Mouse (Mus musculus): Measurements from ENCODE around the gene Bpifa2.
"Not testable (repeated sequence)": the region's sequence is repeated elsewhere in the genome, so short reads cannot be mapped to it uniquely, and the experiment has no call there.

Bpifa2 gene

DNA sequence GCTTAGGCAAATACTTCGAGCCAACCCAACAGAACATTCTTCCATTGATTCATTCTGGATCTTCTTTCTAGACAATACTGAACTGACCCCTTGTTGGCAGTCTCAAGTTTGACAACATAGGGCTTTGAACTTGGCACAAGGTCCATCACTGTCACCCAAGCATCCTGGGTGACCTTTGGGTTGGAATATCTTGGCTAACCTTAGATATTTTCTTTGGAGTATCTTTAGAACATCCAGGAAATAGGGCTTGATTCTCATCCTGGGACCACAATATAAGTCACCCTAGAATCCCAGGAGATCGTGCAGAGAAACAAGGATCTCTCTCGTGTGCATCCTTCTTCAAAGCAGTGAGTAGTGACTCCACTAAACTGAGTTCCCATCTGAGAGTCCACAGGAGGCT is at the start of gene Bpifa2:
Gene Bpifa2 (plus strand): TSS at position 301 of the 400 bp plus-strand sequence.
- no peak for DNase-seq (ENCODE audit: low spot score in 2 of 2)

DNA sequence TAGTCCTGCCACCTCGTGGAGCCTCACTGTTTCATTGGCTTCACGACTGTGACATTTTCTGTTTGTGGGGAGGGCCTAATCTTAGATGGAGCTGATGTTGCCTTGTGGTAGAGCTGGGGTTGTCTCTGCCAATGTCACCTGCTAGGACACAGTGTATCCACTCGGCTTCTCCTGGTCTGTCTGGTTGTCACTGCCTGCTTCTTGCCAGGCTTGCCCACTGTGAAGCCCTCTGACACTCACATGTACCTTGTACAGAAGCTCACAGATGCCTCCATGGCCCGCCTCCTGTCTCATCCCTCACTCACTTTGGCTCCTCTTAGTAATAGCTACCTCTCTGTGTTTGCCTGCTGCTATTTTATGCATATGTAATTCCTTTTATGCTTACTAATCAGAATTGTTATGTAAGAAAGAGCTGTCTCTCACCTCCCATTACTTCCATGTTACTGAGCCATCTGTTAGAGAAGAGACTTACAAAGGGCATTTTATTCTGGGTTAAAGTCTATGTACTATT is 45.2 kb upstream of the Bpifa2 start:
- no peak for DNase-seq (ENCODE audit: low spot score in 2 of 2)

GRCm38 (mm10) chr2:153963334-153963733 is 44.7 kb upstream of the Bpifa2 start:
- DNase-seq (ENCODE audit: low spot score in 2 of 2), result no peak

DNA sequence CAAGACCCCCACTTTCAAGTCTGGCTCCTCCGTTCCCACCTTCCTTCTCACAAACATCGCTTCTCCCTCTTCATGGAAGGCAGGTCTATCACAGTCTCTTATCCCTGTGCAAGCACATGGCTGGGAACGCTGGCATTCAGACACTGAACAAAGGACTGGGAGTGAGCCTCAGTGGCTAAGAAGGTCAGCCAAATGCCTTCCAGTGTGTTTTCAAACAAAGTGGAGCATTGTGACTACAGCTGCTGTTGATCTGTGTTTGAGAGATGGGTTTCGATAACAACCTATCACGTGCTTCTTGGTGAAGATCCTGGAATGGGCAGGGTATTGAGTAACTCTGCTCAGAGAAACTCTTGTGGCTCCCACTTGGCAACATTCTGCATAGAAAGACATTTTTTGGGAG is 37.8 kb upstream of the Bpifa2 start:
- DNase-seq (ENCODE audit: low spot score in 2 of 2), result no peak

GRCm38 (mm10) chr2:153974582-153974981 is 33.5 kb upstream of the Bpifa2 start, which contains the start of gene Bpifa6:
TSS of gene Bpifa6 (plus strand) at chr2:153974945.
- no peak for DNase-seq (ENCODE audit: low spot score in 2 of 2)

GRCm38 (mm10) chr2:153995770-153996169 is 12.3 kb upstream of the Bpifa2 start:
- peak; percentile 57 to 83 for DNase-seq (ENCODE audit: low spot score in 2 of 2)

DNA sequence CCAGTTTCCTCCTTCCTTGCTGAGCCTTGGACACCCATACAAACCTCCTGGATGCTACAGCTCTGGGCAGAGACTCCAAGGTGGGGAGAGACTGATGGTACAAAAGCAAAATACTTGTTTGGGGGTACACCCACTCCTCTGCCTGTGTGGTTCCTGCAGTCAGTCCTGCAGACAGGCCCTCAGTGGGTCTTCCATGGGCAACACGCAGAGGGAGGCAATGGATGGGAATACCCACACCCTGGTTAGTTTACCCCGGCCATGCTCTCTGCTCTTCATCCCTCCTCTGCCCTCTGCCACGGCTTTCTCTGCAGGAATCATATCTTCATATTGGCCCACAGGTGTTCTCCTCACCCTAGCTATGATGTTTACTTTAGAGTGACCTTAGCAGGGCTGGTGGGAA is 7.6 kb upstream of the Bpifa2 start:
- DNase-seq (ENCODE audit: low spot score in 2 of 2), result no peak

GRCm38 (mm10) chr2:154001056-154001455 is 7.0 kb upstream of the Bpifa2 start:
- no peak for DNase-seq (ENCODE audit: low spot score in 2 of 2)

DNA sequence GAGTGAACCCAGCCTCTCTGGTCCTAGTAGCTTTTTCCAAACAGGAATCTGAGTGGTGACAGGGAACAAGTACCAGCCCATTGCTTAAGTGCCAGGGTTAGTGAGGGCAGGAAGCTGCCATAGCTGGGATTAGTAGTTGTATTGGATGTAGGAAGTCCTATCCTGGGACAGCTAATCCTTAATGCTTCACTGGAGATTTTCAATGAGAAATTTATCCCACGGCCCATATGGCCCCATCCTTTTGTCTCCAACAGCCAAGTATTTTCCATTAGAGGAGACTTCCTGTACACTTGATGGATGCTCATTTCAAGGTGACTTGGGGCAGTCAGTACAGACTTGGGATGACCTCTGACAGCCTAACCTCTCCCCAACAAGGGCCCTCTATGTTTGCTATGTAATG is 3.6 kb upstream of the Bpifa2 start:
- DNase-seq (ENCODE audit: low spot score in 2 of 2), result no peak

DNA sequence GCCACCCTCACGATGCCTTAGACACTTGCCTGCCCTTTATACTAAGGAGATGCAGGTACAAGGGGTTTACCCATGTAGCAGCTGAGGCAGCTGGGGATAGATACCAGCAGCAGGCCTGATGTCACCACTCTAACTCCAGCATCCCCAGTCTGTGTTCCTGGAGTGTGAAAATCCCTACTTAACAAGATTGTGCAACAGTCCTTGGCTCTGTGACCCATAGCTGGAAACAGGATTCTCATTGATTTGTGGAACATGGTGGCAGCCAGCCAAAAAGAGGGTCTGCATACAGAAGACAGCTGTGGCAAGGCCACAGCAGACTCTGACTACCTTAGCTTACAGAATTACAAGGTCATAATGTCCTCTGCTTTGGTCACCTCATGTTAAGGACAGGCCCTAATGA is 3.0 kb upstream of the Bpifa2 start:
- no peak for DNase-seq (ENCODE audit: low spot score in 2 of 2)

DNA sequence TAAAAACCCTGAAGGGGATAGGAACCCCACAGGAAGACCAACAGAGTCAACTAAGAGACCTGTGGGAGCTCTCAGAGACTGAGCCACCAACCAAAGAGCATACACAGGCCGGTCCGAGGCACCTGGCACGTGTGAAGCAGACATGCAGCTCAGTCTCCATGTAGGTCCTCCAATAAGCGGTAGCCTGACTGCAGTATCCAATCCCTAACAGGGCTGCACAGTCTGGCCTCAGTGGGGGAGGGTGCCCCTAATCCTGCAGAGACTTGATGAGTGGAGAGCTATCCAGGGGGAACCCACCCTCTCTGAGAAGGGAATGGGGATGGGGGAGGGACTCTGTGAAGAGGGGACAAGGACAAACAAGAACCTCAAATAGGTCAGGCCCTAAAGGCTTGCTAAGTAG is 2.3 kb upstream of the Bpifa2 start:
- DNase-seq (ENCODE audit: low spot score in 2 of 2), result no peak

- DNase-seq (ENCODE audit: low spot score in 2 of 2), result no peak
Measured at GRCm38 (mm10) chr2:154006331-154006730, 1.7 kb upstream of the Bpifa2 start.

- no peak for DNase-seq (ENCODE audit: low spot score in 2 of 2)
Measured at GRCm38 (mm10) chr2:154007381-154007780, 684 bp upstream of the Bpifa2 start.

DNA sequence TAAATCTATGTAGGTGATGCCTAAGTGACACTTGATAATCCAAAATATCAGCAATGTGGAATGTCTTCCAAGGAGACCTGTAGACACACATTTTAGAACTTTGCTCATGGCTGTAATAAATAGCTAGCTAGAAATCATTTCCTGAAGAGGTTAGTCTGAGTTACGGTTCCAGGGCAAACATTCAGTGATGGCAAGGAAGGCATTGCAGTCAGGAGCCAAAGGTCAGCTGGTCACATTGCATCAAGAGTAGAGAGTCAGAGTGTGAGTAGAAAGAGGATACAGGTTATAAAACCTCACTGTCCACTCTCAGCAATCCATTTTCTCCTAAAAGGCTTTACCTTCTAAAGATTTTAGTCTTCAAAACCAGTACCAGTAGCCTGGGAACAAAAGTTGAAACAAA is 9.9 kb downstream of the Bpifa2 start:
- DNase-seq (ENCODE audit: low spot score in 2 of 2), result no peak

- not testable (repeated sequence) for DNase-seq (ENCODE audit: low spot score in 2 of 2)
Measured at GRCm38 (mm10) chr2:154024676-154025075, 16.6 kb downstream of the Bpifa2 start.

GRCm38 (mm10) chr2:154038932-154039331 is 30.9 kb downstream of the Bpifa2 start:
- DNase-seq (ENCODE audit: low spot score in 2 of 2), result no peak

GRCm38 (mm10) chr2:154044743-154045142 is 36.7 kb downstream of the Bpifa2 start:
- no peak for DNase-seq (ENCODE audit: low spot score in 2 of 2)

DNA sequence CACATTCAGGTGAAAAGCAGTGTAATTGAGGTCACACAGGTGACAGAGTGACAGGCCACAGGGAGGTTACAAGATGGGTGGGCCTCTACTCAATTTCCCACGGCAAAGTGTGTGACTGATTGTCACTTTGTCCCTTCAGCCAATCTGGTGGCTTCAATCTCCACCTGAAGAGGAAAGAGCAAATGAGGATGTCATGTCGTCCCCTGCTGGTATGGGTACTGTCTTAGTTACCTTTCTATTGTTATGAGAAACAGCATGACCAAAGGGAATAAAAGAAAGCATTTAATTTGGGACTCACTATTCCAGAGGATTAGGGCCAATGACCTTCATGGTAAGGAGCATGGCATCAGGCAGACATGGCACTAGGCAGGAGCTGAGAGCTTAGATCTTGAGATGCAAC is 50.6 kb downstream of the Bpifa2 start:
- DNase-seq (ENCODE audit: low spot score in 2 of 2), result no peak
